Mouse (Mus musculus) MEL (cell line): Measurements from ENCODE around the gene Rab11fip4. TPM values are rescaled to one million over a fixed set of nuclear protein-coding genes. Genes with fewer than 3 reads are reported as not detected.

Experiments used
- DNase-seq: peaks from one replicate; pipeline ENCODE4 v3.0.0; 2011; ENCODE audit warnings: low read depth, low spot score
- H3K27ac ChIP-seq: 2 replicates; pipeline ENCODE4 v1.5.1; 2012; ENCODE audit warnings: low read depth, mild to moderate bottlenecking, control low read depth, low read length, moderate library complexity; ENCODE audit not compliant: control insufficient read depth
- H3K27me3 ChIP-seq, 2 experiments: fragments of 150-350 bp in 1 of 2; sonication (generic) in 1 of 2; 2 replicates each; pipeline ENCODE4 v1.6.1; 2012; ENCODE audit warnings: low read length in 2 of 2, mild to moderate bottlenecking in 2 of 2, improper control_type of control experiment in 1 of 2, moderate library complexity in 1 of 2; ENCODE audit not compliant: insufficient read depth in 2 of 2, control insufficient read depth in 1 of 2
- H3K36me3 ChIP-seq, 2 experiments: 2 replicates each; pipeline ENCODE4 v1.6.1; 2012 to 2014; ENCODE audit warnings: low read length in 2 of 2, improper control_type of control experiment in 1 of 2, inconsistent platforms in 1 of 2, mild to moderate bottlenecking in 1 of 2; ENCODE audit not compliant: insufficient read depth in 2 of 2, control insufficient read depth in 1 of 2
- H3K4me1 ChIP-seq, 2 experiments: fragments of 150-350 bp in 1 of 2; sonication (generic) in 1 of 2; 2 replicates each; pipeline ENCODE4 v1.6.1; 2012; ENCODE audit warnings: low read length in 2 of 2, improper control_type of control experiment in 1 of 2, mild to moderate bottlenecking in 1 of 2; ENCODE audit not compliant: insufficient read depth in 2 of 2, control insufficient read depth in 1 of 2
- H3K4me3 ChIP-seq, 2 experiments: fragments of 150-350 bp in 1 of 2; sonication (generic) in 1 of 2; 2 replicates each; pipeline ENCODE4 v1.5.1; 2012; ENCODE audit warnings: low read depth in 2 of 2, low read length in 2 of 2, mild to moderate bottlenecking in 2 of 2, moderate library complexity in 2 of 2, control low read depth in 1 of 2, improper control_type of control experiment in 1 of 2; ENCODE audit not compliant: control insufficient read depth in 1 of 2, insufficient read depth in 1 of 2
- H3K79me2 ChIP-seq: 2 replicates; pipeline ENCODE4 v1.6.1; 2012; ENCODE audit warnings: mild to moderate bottlenecking, low read length, moderate library complexity; ENCODE audit not compliant: control insufficient read depth, poor library complexity, insufficient read depth
- H3K9ac ChIP-seq: 2 replicates; pipeline ENCODE4 v1.6.1; 2012; ENCODE audit warnings: low read depth, mild to moderate bottlenecking, control low read depth, low read length, moderate library complexity; ENCODE audit not compliant: control insufficient read depth, poor library complexity, severe bottlenecking
- H3K9me3 ChIP-seq: fragments of 150-350 bp; sonication (generic); replicated peaks from 2 replicates; pipeline ENCODE4 v1.6.1; 2012; ENCODE audit warnings: mild to moderate bottlenecking, low read length, improper control_type of control experiment, moderate library complexity; ENCODE audit not compliant: insufficient read depth
- CHD2 ChIP-seq: IDR thresholded peaks from 2 replicates; pipeline ENCODE4 v1.6.1; 2011; ENCODE audit warnings: low read length, improper control_type of control experiment
- CTCF ChIP-seq, 3 experiments: IDR thresholded peaks in 2 of 3; conservative IDR thresholded peaks in 1 of 3; 2 replicates each; pipeline ENCODE4 v1.5.1; 2011 to 2012; ENCODE audit warnings: low read length in 3 of 3, low read depth in 2 of 3, mild to moderate bottlenecking in 2 of 3, improper control_type of control experiment in 1 of 3, inconsistent platforms in 1 of 3, mixed read lengths in 1 of 3, moderate library complexity in 1 of 3; ENCODE audit not compliant: control insufficient read depth in 1 of 3, insufficient read depth in 1 of 3, poor library complexity in 1 of 3, severe bottlenecking in 1 of 3
- GATA1 ChIP-seq: IDR thresholded peaks from 2 replicates; pipeline ENCODE4 v1.6.1; 2011; ENCODE audit warnings: low read depth, low read length, improper control_type of control experiment
- HCFC1 ChIP-seq: IDR thresholded peaks from 2 replicates; pipeline ENCODE4 v1.6.1; 2012; ENCODE audit warnings: low read depth, mild to moderate bottlenecking, inconsistent platforms, low read length, improper control_type of control experiment, moderate library complexity
- MAFK ChIP-seq: IDR thresholded peaks from 2 replicates; pipeline ENCODE4 v1.6.1; 2011; ENCODE audit warnings: low read depth, mild to moderate bottlenecking, low read length, improper control_type of control experiment, borderline replicate concordance
- MAZ ChIP-seq: IDR thresholded peaks from 2 replicates; pipeline ENCODE4 v1.6.1; 2012; ENCODE audit warnings: low read depth, mild to moderate bottlenecking, inconsistent platforms, low read length, improper control_type of control experiment
- MEF2A ChIP-seq: IDR thresholded peaks from 2 replicates; pipeline ENCODE4 v1.6.1; 2014; ENCODE audit warnings: low read depth, mild to moderate bottlenecking, inconsistent platforms, low read length, improper control_type of control experiment; ENCODE audit not compliant: poor library complexity, insufficient replicate concordance, severe bottlenecking; ENCODE audit errors: extremely low read depth
- MYB ChIP-seq: IDR thresholded peaks from 2 replicates; pipeline ENCODE4 v1.6.1; 2011; ENCODE audit warnings: mild to moderate bottlenecking, low read depth, low read length, improper control_type of control experiment
- MYC ChIP-seq: IDR thresholded peaks from 2 replicates; pipeline ENCODE4 v1.6.1; 2011; ENCODE audit warnings: low read depth, mild to moderate bottlenecking, low read length, improper control_type of control experiment, moderate library complexity
- NELFE ChIP-seq: IDR thresholded peaks from 2 replicates; pipeline ENCODE4 v1.6.1; 2011; ENCODE audit warnings: low read depth, low read length, improper control_type of control experiment
- NRF1 ChIP-seq: IDR thresholded peaks from 2 replicates; pipeline ENCODE4 v1.6.1; 2014; ENCODE audit warnings: low read depth, mild to moderate bottlenecking, inconsistent platforms, low read length, improper control_type of control experiment, moderate library complexity; ENCODE audit not compliant: poor library complexity, insufficient read depth, severe bottlenecking
- POLR2A ChIP-seq, 2 experiments: IDR thresholded peaks; 2 replicates each; pipeline ENCODE4 v1.6.1; 2011 to 2012; ENCODE audit warnings: low read length in 2 of 2, mild to moderate bottlenecking in 2 of 2, control low read depth in 1 of 2, improper control_type of control experiment in 1 of 2, low read depth in 1 of 2, moderate library complexity in 1 of 2; ENCODE audit not compliant: control insufficient read depth in 1 of 2, insufficient read depth in 1 of 2, poor library complexity in 1 of 2
- POLR2AphosphoS2 ChIP-seq: IDR thresholded peaks from 2 replicates; pipeline ENCODE4 v1.6.1; 2011; ENCODE audit warnings: low read length, improper control_type of control experiment
- POLR2AphosphoS5 ChIP-seq: IDR thresholded peaks from 2 replicates; pipeline ENCODE4 v1.6.1; 2012; ENCODE audit warnings: low read depth, borderline replicate concordance, mild to moderate bottlenecking, inconsistent platforms, low read length, moderate library complexity, mixed read lengths
- RCOR1 ChIP-seq: IDR thresholded peaks from 2 replicates; pipeline ENCODE4 v1.6.1; 2012; ENCODE audit warnings: low read depth, mild to moderate bottlenecking, inconsistent platforms, low read length, improper control_type of control experiment
- SIN3A ChIP-seq: IDR thresholded peaks from 2 replicates; pipeline ENCODE4 v1.6.1; 2012; ENCODE audit warnings: low read length, improper control_type of control experiment, inconsistent platforms
- SMC3 ChIP-seq: IDR thresholded peaks from 2 replicates; pipeline ENCODE4 v1.6.1; 2011; ENCODE audit warnings: low read depth, low read length, improper control_type of control experiment
- TAL1 ChIP-seq: IDR thresholded peaks from 2 replicates; pipeline ENCODE4 v1.6.1; 2012; ENCODE audit warnings: mild to moderate bottlenecking, inconsistent platforms, low read length, moderate library complexity, mixed read lengths
- TCF12 ChIP-seq: IDR thresholded peaks from 2 replicates; pipeline ENCODE4 v1.6.1; 2014; ENCODE audit warnings: low read depth, mild to moderate bottlenecking, inconsistent platforms, low read length, improper control_type of control experiment, moderate library complexity
- UBTF ChIP-seq: IDR thresholded peaks from 2 replicates; pipeline ENCODE4 v1.6.1; 2012; ENCODE audit warnings: low read depth, mild to moderate bottlenecking, inconsistent platforms, low read length, improper control_type of control experiment, moderate library complexity, borderline replicate concordance; ENCODE audit not compliant: insufficient read depth
- USF2 ChIP-seq, 2 experiments: IDR thresholded peaks; 2 replicates each; pipeline ENCODE4 v1.6.1; 2011 to 2012; ENCODE audit warnings: improper control_type of control experiment in 2 of 2, low read length in 2 of 2, borderline replicate concordance in 1 of 2, inconsistent platforms in 1 of 2, low read depth in 1 of 2, mild to moderate bottlenecking in 1 of 2; ENCODE audit not compliant: insufficient read depth in 1 of 2
- ZKSCAN1 ChIP-seq: IDR thresholded peaks from 2 replicates; pipeline ENCODE4 v1.6.1; 2012; ENCODE audit warnings: low read depth, mild to moderate bottlenecking, inconsistent platforms, low read length, improper control_type of control experiment, moderate library complexity
- polyA plus RNA-seq, 2 experiments: library from polyadenylated mRNA; stranded (reverse) in 1 of 2; unstranded in 1 of 2; fragments of >175 nt in 1 of 2; fragments of >200 nt in 1 of 2; gene quantifications; 2 replicates each; pipeline versions ENCODE4 v1.2.1 to v1.2.4; 2012; ENCODE audit warnings: low replicate concordance in 2 of 2, low read depth in 1 of 2; ENCODE audit not compliant: insufficient read length in 2 of 2, insufficient read depth in 1 of 2, missing spikeins in 1 of 2
- total RNA-seq: library from RNA; depleted of rRNA; stranded (reverse); fragments of 300-350 nt; gene quantifications from 2 replicates; pipeline ENCODE4 v1.2.3, GENCODE M21; 2012

Rab11fip4 gene
- total and polyA plus RNA-seq, 3 experiments, result under 0.01 to 0.03 TPM; not detected in 1

GRCm38 (mm10) chr11:79675994-79676393, 85.0 kb downstream of the Rab11fip4 start:
- Histone ChIP-seq H3K4me3 (no peak overlapping the region), H3K9me3 (no peaks in the 10 kb centered on the region), H3K79me2 (no peaks in the 10 kb centered on the region), H3K27me3 (peaks cover 0 to 2% of the 10 kb centered on the region in 2 experiments; a peak in 2 of 4 replicates), H3K36me3 (no peaks in the 10 kb centered on the region), H3K9ac (no peak overlapping the region), H3K27ac (no peak overlapping the region), H3K4me1 (no peaks in the 10 kb centered on the region)
- no peak for TF ChIP-seq ZKSCAN1
- no peak for TF ChIP-seq CHD2
- no peak for TF ChIP-seq GATA1
- no peak for TF ChIP-seq RCOR1
- TF ChIP-seq MAZ, result no peak
- TF ChIP-seq UBTF, result no peak
- TF ChIP-seq TCF12, result no peak
- TF ChIP-seq SIN3A, result no peak
- TF ChIP-seq SMC3, result no peak
- no peak for TF ChIP-seq MEF2A
- DNase-seq, result no peak

- Histone ChIP-seq H3K36me3 (no peaks in the 10 kb centered on the region), H3K27ac (no peak overlapping the region), H3K9me3 (no peaks in the 10 kb centered on the region), H3K9ac (no peak overlapping the region), H3K4me3 (no peak overlapping the region), H3K27me3 (peaks cover 0 to 2% of the 10 kb centered on the region in 2 experiments; a peak in 2 of 4 replicates), H3K4me1 (no peaks in the 10 kb centered on the region), H3K79me2 (no peaks in the 10 kb centered on the region)
- TF ChIP-seq POLR2AphosphoS2 (no peak), TAL1 (no peak), NELFE (no peak), SMC3 (no peak), MAFK (no peak), POLR2AphosphoS5 (no peak), MYB (no peak), MYC (no peak), CTCF (IDR thresholded peaks at IDR 0.05 in 2 of 3, conservative IDR thresholded peaks at IDR 0.05 in 1 of 3; ENCODE audit: control insufficient read depth in 1 of 3, insufficient read depth in 1 of 3, low read depth in 2 of 3, low read length in 3 of 3, poor library complexity in 1 of 3, severe bottlenecking in 1 of 3) (no peak), USF2 (IDR thresholded peaks at IDR 0.05; ENCODE audit: borderline replicate concordance in 1 of 2, insufficient read depth in 1 of 2, low read depth in 1 of 2, low read length in 2 of 2) (no peak), POLR2A (IDR thresholded peaks at IDR 0.05; ENCODE audit: control insufficient read depth in 1 of 2, insufficient read depth in 1 of 2, low read depth in 1 of 2, low read length in 2 of 2, poor library complexity in 1 of 2) (no peak), SIN3A (no peak), UBTF (no peak), NRF1 (no peak), HCFC1 (no peak), TCF12 (no peak)
- no peak for DNase-seq
Observed at GRCm38 (mm10) chr11:79676483-79676967, 85.5 kb downstream of the Rab11fip4 start.
